Mouse (Mus musculus) spleen, adult 2 months (tissue): ENCODE measurements at regions not wholly inside any gene's neighbourhood (a gene's known extent, or its start where the extent isn't known, plus 50 kb on each side); places are given as distances from the start of the nearest gene placed in this dataset.

Experiments
- CTCF ChIP-seq: fragments of 200-500 bp; IDR thresholded peaks from 2 replicates; pipeline ENCODE4 v1.5.1; 2011; ENCODE audit warnings: mild to moderate bottlenecking, inconsistent platforms; ENCODE audit not compliant: insufficient read depth, insufficient read length, insufficient replicate concordance; ENCODE audit errors: extremely low read depth
- POLR2A ChIP-seq: fragments of 200-500 bp; IDR thresholded peaks from 2 replicates; pipeline ENCODE4 v1.6.1; 2011; ENCODE audit warnings: low read depth, low read length, inconsistent platforms

DNA sequence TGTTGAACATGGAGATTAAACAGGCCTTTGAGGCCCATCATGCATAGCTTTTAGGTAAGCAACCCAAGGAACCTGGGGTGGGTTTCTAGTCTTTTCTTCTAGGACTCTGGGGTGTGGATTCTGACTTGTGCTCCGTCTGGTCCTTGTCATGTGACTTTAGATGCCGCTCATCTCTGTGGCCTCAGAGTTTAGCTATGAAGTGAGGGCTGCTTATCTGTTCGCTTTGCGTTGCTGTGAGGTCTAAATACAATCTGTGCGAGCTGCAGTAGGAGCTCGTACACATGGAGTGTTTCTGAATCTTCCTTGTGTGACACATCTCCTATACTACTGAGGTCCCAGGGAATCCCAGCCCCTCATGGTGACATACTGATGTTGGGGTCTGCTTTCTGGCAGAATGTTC is 67.8 kb upstream of the Zfp831 start:
- TF ChIP-seq POLR2A (no peak), CTCF (no peak)
